26 mouse cellular contexts compared by ENCODE assay signal in the genomic region with DNA sequence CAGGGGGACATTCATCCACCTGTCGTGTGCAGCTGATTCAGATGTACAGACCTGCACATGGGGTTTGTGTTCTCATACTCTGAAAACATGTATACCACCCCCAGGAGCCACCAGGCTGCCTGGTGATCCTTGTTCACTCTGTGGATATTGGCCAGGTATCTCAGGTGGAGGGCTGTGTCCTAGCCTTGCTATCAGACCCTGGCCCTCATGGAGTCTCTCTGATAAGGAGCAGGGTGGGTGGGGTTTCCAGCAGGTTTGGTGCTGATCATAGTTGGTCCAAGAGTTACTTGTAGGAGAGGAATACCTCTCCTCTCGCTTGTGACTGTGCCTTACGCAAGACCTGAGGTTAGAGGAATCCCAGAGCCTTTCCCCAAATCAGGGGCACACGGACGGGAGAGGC. TPM values are rescaled to one million over a fixed set of nuclear protein-coding genes. Genes with fewer than 3 reads are reported as not detected.
DNase-seq lines count a peak whose midpoint lies in the region; ATAC-seq and TF ChIP-seq lines count a peak whose summit lies in the region.
"Had no signal": no experiment of that assay in that cellular context is flagged by ENCODE, and none has a peak within 500 bp of the region (broad histone marks: within the 10 kb centered on the region; RNA-seq: fewer than 3 reads in every experiment).

No protein-coding gene starts in this region.

- no peak for TF ChIP-seq CTCF in intestine, postnatal 0 days (IDR thresholded peaks at IDR 0.05; ENCODE audit: low read depth)
- TF ChIP-seq CTCF in kidney, adult 2 months (conservative IDR thresholded peaks at IDR 0.05; ENCODE audit: insufficient read depth, insufficient read length, low read depth, low read length): no peak

- DNase-seq in right cerebral cortex, postnatal 10 days (ENCODE audit: low spot score in 2 of 2): no peak
- DNase-seq in thymus, postnatal 25 days: no peak
- no peak for DNase-seq in kidney, adult 2 months
- DNase-seq: adrenal gland, adult 2 months; adrenal gland, postnatal 36 days; cerebellum, adult 11 months; cerebellum, adult 8-10 months; cerebellum, postnatal 14 days; embryo, embryonic 11 days; gastrocnemius, postnatal 14 days; heart, postnatal 10 days; heart, postnatal 4 days had no signal

- H3K9ac ChIP-seq in intestine, embryonic 15.5 days: no peak overlapping the region
- no peak overlapping the region for H3K9ac ChIP-seq in intestine, postnatal 0 days (ENCODE audit: low read depth, low read length)
- H3K9ac ChIP-seq in liver, embryonic 12.5 days: no peak overlapping the region; the same call in 1 of the 2 replicates
- no peak overlapping the region for H3K9ac ChIP-seq in liver, embryonic 16.5 days (ENCODE audit: low read depth, low read length)
- H3K9ac ChIP-seq: embryonic facial prominence, embryonic 12.5 days; hindbrain, embryonic 12.5 days had no signal

- H3K4me2 ChIP-seq in intestine, embryonic 15.5 days (replicated peaks): no peak overlapping the region
- H3K4me2 ChIP-seq in intestine, postnatal 0 days (replicated peaks; ENCODE audit: low read depth): no peak overlapping the region
- H3K4me2 ChIP-seq in liver, embryonic 12.5 days: peak overlapping the region; percentile 43
- peak overlapping the region; percentile 24; the same call in 1 of the 2 replicates for H3K4me2 ChIP-seq in liver, embryonic 16.5 days (ENCODE audit: low read depth, low read length)
- H3K4me2 ChIP-seq: embryonic facial prominence, embryonic 12.5 days; hindbrain, embryonic 12.5 days had no signal

- no peaks in the 10 kb centered on the region for H3K4me1 ChIP-seq in intestine, embryonic 15.5 days (replicated peaks)
- H3K4me1 ChIP-seq in intestine, postnatal 0 days (replicated peaks; ENCODE audit: control insufficient read depth, insufficient read depth, low read length): no peaks in the 10 kb centered on the region
- peaks cover 35% of the 10 kb centered on the region for H3K4me1 ChIP-seq in erythroblast, embryonic 14.5 days (ENCODE audit: control insufficient read depth)
- peaks cover 33% of the 10 kb centered on the region for H3K4me1 ChIP-seq in liver, embryonic 12.5 days
- H3K4me1 ChIP-seq in liver, embryonic 16.5 days (ENCODE audit: control insufficient read depth, low read depth, low read length): peaks cover 15% of the 10 kb centered on the region
- no peaks in the 10 kb centered on the region for H3K4me1 ChIP-seq in kidney, adult 2 months (ENCODE audit: control insufficient read depth, insufficient read depth, low read length)
- H3K4me1 ChIP-seq: embryonic facial prominence, embryonic 12.5 days; forebrain, embryonic 10.5 days; heart, embryonic 10.5 days; hindbrain, embryonic 12.5 days had no signal

- no peaks in the 10 kb centered on the region for H3K27me3 ChIP-seq in intestine, embryonic 15.5 days (replicated peaks)
- no peaks in the 10 kb centered on the region for H3K27me3 ChIP-seq in intestine, postnatal 0 days (replicated peaks; ENCODE audit: control insufficient read depth, insufficient read depth, low read length)
- H3K27me3 ChIP-seq in erythroblast, embryonic 14.5 days (ENCODE audit: control insufficient read depth): no peaks in the 10 kb centered on the region
- no peaks in the 10 kb centered on the region for H3K27me3 ChIP-seq in liver, embryonic 12.5 days (replicated peaks)
- no peaks in the 10 kb centered on the region for H3K27me3 ChIP-seq in liver, embryonic 16.5 days (ENCODE audit: control insufficient read depth, insufficient read depth, low read depth, low read length)
- no peaks in the 10 kb centered on the region for H3K27me3 ChIP-seq in kidney, adult 2 months (replicated peaks; ENCODE audit: control insufficient read depth, insufficient read depth, low read length)
- H3K27me3 ChIP-seq: CH12.LX; embryonic facial prominence, embryonic 12.5 days; hindbrain, embryonic 12.5 days had no signal

- H3K36me3 ChIP-seq in intestine, embryonic 15.5 days: peaks cover 33% of the 10 kb centered on the region
- H3K36me3 ChIP-seq in intestine, postnatal 0 days (ENCODE audit: control insufficient read depth, insufficient read depth): peaks cover 82% of the 10 kb centered on the region
- H3K36me3 ChIP-seq in erythroblast, embryonic 14.5 days (ENCODE audit: control insufficient read depth): peaks cover 99% of the 10 kb centered on the region
- peaks cover 92% of the 10 kb centered on the region for H3K36me3 ChIP-seq in liver, embryonic 12.5 days
- peaks cover 18% of the 10 kb centered on the region for H3K36me3 ChIP-seq in liver, embryonic 16.5 days (ENCODE audit: control insufficient read depth, insufficient read depth)
- no peaks in the 10 kb centered on the region; the same call in 1 of the 2 replicates for H3K36me3 ChIP-seq in kidney, adult 2 months (ENCODE audit: control insufficient read depth, insufficient read depth, low read length)

- TF ChIP-seq POLR2A in kidney, adult 2 months (IDR thresholded peaks at IDR 0.05; ENCODE audit: low read depth, low read length): no peak

- H3K4me3 ChIP-seq in intestine, embryonic 15.5 days (replicated peaks): no peak overlapping the region
- H3K4me3 ChIP-seq in intestine, postnatal 0 days (ENCODE audit: low read depth, low read length): no peak overlapping the region
- peak overlapping the region; percentile 19 for H3K4me3 ChIP-seq in erythroblast, embryonic 14.5 days (replicated peaks)
- H3K4me3 ChIP-seq in liver, embryonic 12.5 days: no peak overlapping the region
- H3K4me3 ChIP-seq in liver, embryonic 16.5 days (ENCODE audit: low read depth, low read length): no peak overlapping the region
- H3K4me3 ChIP-seq in kidney, adult 2 months (ENCODE audit: insufficient read depth, low read depth, low read length): no peak overlapping the region
- H3K4me3 ChIP-seq: embryonic facial prominence, embryonic 12.5 days; forebrain, embryonic 10.5 days; heart, embryonic 10.5 days; hindbrain, embryonic 12.5 days had no signal

- ATAC-seq in intestine, embryonic 15.5 days: 0 out of 2 replicates have a peak, but pooled peaks have one; percentile 10
- ATAC-seq in intestine, postnatal 0 days: no peak
- peak; percentile 89 for ATAC-seq in liver, embryonic 12.5 days
- peak; percentile 88 for ATAC-seq in liver, embryonic 16.5 days (ENCODE audit: low read depth)
- ATAC-seq: forebrain, embryonic 14.5 days; hindbrain, embryonic 16.5 days; inflammation-experienced regulatory T-cells, adult 6 months had no signal

- no peaks in the 10 kb centered on the region for H3K9me3 ChIP-seq in intestine, embryonic 15.5 days
- H3K9me3 ChIP-seq in intestine, postnatal 0 days (ENCODE audit: control insufficient read depth): no peaks in the 10 kb centered on the region
- no peaks in the 10 kb centered on the region for H3K9me3 ChIP-seq in erythroblast, embryonic 14.5 days (ENCODE audit: control insufficient read depth, low read length)
- no peaks in the 10 kb centered on the region for H3K9me3 ChIP-seq in liver, embryonic 12.5 days (replicated peaks)
- H3K9me3 ChIP-seq in liver, embryonic 16.5 days (replicated peaks; ENCODE audit: control insufficient read depth, low read length): no peaks in the 10 kb centered on the region
- H3K9me3 ChIP-seq: embryonic facial prominence, embryonic 12.5 days; forebrain, embryonic 10.5 days; heart, embryonic 10.5 days; hindbrain, embryonic 12.5 days had no signal

- WGBS in intestine, embryonic 15.5 days: 95% methylated on average over 5 of the region's 5 CpGs
- WGBS in intestine, postnatal 0 days: 84% methylated on average over 5 of the region's 5 CpGs
- WGBS in liver, embryonic 12.5 days (ENCODE audit: insufficient replicate concordance): 70% methylated on average over 5 of the region's 5 CpGs
- 57% methylated on average over 5 of the region's 5 CpGs for WGBS in liver, embryonic 16.5 days (ENCODE audit: insufficient replicate concordance)
- 94% methylated on average over 5 of the region's 5 CpGs for WGBS in kidney, adult 2 months

- no peak overlapping the region for H3K27ac ChIP-seq in intestine, embryonic 15.5 days
- H3K27ac ChIP-seq in intestine, postnatal 0 days (ENCODE audit: low read depth, low read length): no peak overlapping the region
- peak overlapping the region; percentile 38 for H3K27ac ChIP-seq in liver, embryonic 12.5 days
- H3K27ac ChIP-seq in liver, embryonic 16.5 days (ENCODE audit: low read length): no peak overlapping the region; the same call in 1 of the 2 replicates
- H3K27ac ChIP-seq in kidney, adult 2 months (ENCODE audit: insufficient read depth, low read depth, low read length): no peak overlapping the region
- H3K27ac ChIP-seq: embryonic facial prominence, embryonic 12.5 days; forebrain, embryonic 10.5 days; heart, embryonic 10.5 days; hindbrain, embryonic 12.5 days had no signal

RNA-seq across cellular contexts. Expression of a gene that starts 14.1 kb away (rescaled TPM):
- polyA plus RNA-seq in intestine, embryonic 15.5 days (2015; fragmentation: Nextera tagmentation; extraction: Ambion mirVana): not detected in 2 replicates
- not detected in 2 replicates for polyA plus RNA-seq in intestine, postnatal 0 days (2015; fragmentation: Nextera tagmentation; extraction: Ambion mirVana)
- not detected in 2 replicates for polyA plus RNA-seq in erythroblast, embryonic 14.5 days (2012)
- not detected in 2 replicates for polyA plus RNA-seq in liver, embryonic 12.5 days (2016; fragmentation: Nextera tagmentation; extraction: Ambion mirVana)
- polyA plus RNA-seq in liver, embryonic 16.5 days (2015; fragmentation: Nextera tagmentation; extraction: Ambion mirVana): not detected in 2 replicates
- 0.16 and 0.46 TPM in 2 replicates for polyA plus RNA-seq in kidney, adult 2 months (2012; rRNA removed)
- polyA plus RNA-seq: forebrain, embryonic 10.5 days; forebrain, embryonic 14.5 days; heart, embryonic 10.5 days; heart, embryonic 14.5 days; hindbrain, embryonic 12.5 days; hindbrain, embryonic 16.5 days had no signal

RNA-seq across cellular contexts. Expression of a gene that starts 37.9 kb away (rescaled TPM):
- 11.3 and 11.5 TPM in 2 replicates for polyA plus RNA-seq in intestine, embryonic 15.5 days (2015; fragmentation: Nextera tagmentation; extraction: Ambion mirVana)
- 4.9 and 5.6 TPM in 2 replicates for polyA plus RNA-seq in intestine, postnatal 0 days (2015; fragmentation: Nextera tagmentation; extraction: Ambion mirVana)
- 18.5 and 22.5 TPM in 2 replicates for polyA plus RNA-seq in erythroblast, embryonic 14.5 days (2012)
- polyA plus RNA-seq in liver, embryonic 12.5 days (2016; fragmentation: Nextera tagmentation; extraction: Ambion mirVana): 7.2 and 7.7 TPM in 2 replicates
- 3.4 and 3.5 TPM in 2 replicates for polyA plus RNA-seq in liver, embryonic 16.5 days (2015; fragmentation: Nextera tagmentation; extraction: Ambion mirVana)
- polyA plus RNA-seq in kidney, adult 2 months (2012; rRNA removed): 39.0 and 44.4 TPM in 2 replicates

RNA-seq across cellular contexts. Expression of a gene that starts 45.9 kb away (rescaled TPM):
- polyA plus RNA-seq in intestine, embryonic 15.5 days (2015; fragmentation: Nextera tagmentation; extraction: Ambion mirVana): 11.7 and 12.1 TPM in 2 replicates
- 5.1 and 5.2 TPM in 2 replicates for polyA plus RNA-seq in intestine, postnatal 0 days (2015; fragmentation: Nextera tagmentation; extraction: Ambion mirVana)
- 2.6 and 2.8 TPM in 2 replicates for polyA plus RNA-seq in erythroblast, embryonic 14.5 days (2012)
- polyA plus RNA-seq in liver, embryonic 12.5 days (2016; fragmentation: Nextera tagmentation; extraction: Ambion mirVana): 8.3 and 9.6 TPM in 2 replicates
- 4.3 and 5.8 TPM in 2 replicates for polyA plus RNA-seq in liver, embryonic 16.5 days (2015; fragmentation: Nextera tagmentation; extraction: Ambion mirVana)
- 42.4 and 47.8 TPM in 2 replicates for polyA plus RNA-seq in kidney, adult 2 months (2012; rRNA removed)

RNA-seq across cellular contexts. Expression of a gene that starts 59.7 kb away (rescaled TPM):
- polyA plus RNA-seq in intestine, embryonic 15.5 days (2015; fragmentation: Nextera tagmentation; extraction: Ambion mirVana): 45.8 and 49.8 TPM in 2 replicates
- polyA plus RNA-seq in intestine, postnatal 0 days (2015; fragmentation: Nextera tagmentation; extraction: Ambion mirVana): 17.9 and 21.3 TPM in 2 replicates
- 3.0 and 3.6 TPM in 2 replicates for polyA plus RNA-seq in erythroblast, embryonic 14.5 days (2012)
- 46.2 and 47.1 TPM in 2 replicates for polyA plus RNA-seq in liver, embryonic 12.5 days (2016; fragmentation: Nextera tagmentation; extraction: Ambion mirVana)
- 22.8 and 25.7 TPM in 2 replicates for polyA plus RNA-seq in liver, embryonic 16.5 days (2015; fragmentation: Nextera tagmentation; extraction: Ambion mirVana)
- 44.8 and 53.0 TPM in 2 replicates for polyA plus RNA-seq in kidney, adult 2 months (2012; rRNA removed)

Comparison
In these comparisons a context has a peak if more than half of its experiments do, and no peak if none do; other contexts are left out.
1. H3K4me2 ChIP-seq: peak in liver, embryonic 12.5 days (single experiment) and liver, embryonic 16.5 days (single experiment); none in intestine, embryonic 15.5 days (single experiment) and intestine, postnatal 0 days (single experiment).